Mouse (Mus musculus): ENCODE measurements around the gene Lrrc71. TPM values are rescaled to one million over a fixed set of nuclear protein-coding genes. Genes with fewer than 3 reads are reported as not detected.

The Lrrc71 gene
- polyA plus RNA-seq, 1 experiment from 2014 or later, result 0.31 TPM

DNA sequence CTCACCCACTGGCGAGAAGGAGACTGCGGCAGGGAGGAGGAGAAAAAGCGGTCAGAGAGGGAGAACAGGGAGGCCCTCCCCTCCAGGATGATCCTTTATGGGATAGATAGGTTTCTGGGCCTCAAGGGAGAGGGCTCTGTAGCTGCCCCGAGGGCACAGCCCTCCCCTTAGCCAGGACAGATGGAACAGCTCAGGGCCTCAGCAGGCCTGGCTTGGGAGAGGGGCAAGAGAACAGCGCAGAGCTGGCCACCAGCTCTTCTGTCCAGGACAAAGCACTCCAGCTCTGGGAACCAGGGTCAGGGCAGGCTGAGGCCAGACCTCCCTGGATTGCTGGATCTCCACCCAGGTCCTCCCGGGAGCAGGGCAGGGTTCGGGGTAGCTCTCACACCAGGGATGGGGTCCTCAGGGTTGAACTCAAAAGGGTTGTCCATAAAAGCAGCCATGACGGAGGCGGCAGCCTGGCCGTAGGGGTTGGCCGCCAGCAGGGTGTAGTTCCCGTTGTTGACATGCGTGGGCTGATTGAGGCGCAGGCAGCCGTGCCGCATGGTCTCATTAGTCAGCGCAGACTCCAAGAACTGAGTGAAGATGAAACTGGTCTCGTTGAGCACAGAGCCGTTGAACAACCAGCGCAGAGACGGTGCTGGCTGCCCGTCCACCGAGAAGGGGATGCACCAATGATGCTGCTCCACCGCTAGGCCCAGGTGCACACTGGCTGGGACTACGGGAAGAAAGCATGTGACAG lies 35.0 kb upstream of the Lrrc71 start:
- no peaks in the 10 kb centered on the region for H3K27me3 ChIP-seq (ENCODE audit: control insufficient read depth, insufficient read depth, low read length)
- no peak overlapping the region for H3K9ac ChIP-seq (ENCODE audit: low read length)
- H3K27ac ChIP-seq (ENCODE audit: low read depth, low read length), result no peak overlapping the region
- H3K4me3 ChIP-seq (ENCODE audit: low read depth, low read length), result no peak overlapping the region
- peaks cover 6% of the 10 kb centered on the region; the same call in 1 of the 2 replicates for H3K4me1 ChIP-seq (ENCODE audit: control insufficient read depth, insufficient read depth, low read length)
- 82% methylated on average over 24 of the region's 25 CpGs for WGBS
- DNase-seq (ENCODE audit: low spot score) (no peak), ATAC-seq (ENCODE audit: insufficient read depth, low FRiP score, low TSS enrichment) (no peak)
- no peak overlapping the region for H3K4me2 ChIP-seq (ENCODE audit: low read depth)
- no peaks in the 10 kb centered on the region for H3K36me3 ChIP-seq (ENCODE audit: control insufficient read depth, insufficient read depth, low read length)
- no peaks in the 10 kb centered on the region for H3K9me3 ChIP-seq (ENCODE audit: control insufficient read depth, low read length)

DNA sequence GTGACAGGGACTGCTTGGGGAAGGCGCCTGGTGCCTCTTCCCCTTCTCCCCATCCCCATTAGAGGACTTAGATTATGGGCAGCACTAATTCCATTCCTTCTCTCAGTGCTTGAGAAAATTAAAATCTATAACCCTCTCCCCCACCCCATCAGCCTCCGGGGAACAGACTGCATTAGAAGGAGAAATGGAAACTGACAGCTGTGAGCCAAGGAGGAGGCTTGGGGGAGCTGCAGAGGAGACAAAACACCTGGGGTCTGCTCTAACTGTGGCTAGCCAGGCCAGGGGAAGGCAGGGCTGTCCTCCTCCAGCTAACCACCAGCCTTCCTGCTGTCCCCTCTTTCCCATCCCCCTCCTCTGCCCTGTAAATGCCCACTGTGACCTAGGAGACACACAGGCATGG lies 30.7 kb upstream of the Lrrc71 start:
- no peaks in the 10 kb centered on the region for H3K9me3 ChIP-seq (ENCODE audit: control insufficient read depth, low read length)
- H3K4me2 ChIP-seq (ENCODE audit: low read depth), result no peak overlapping the region
- no peaks in the 10 kb centered on the region for H3K36me3 ChIP-seq (ENCODE audit: control insufficient read depth, insufficient read depth, low read length)
- H3K27ac ChIP-seq (ENCODE audit: low read depth, low read length), result no peak overlapping the region
- DNase-seq (ENCODE audit: low spot score), result no peak
- 0 out of 2 replicates have a peak, but pooled peaks cover 2% of the 10 kb centered on the region for H3K27me3 ChIP-seq (ENCODE audit: control insufficient read depth, insufficient read depth, low read length)
- ATAC-seq (ENCODE audit: insufficient read depth, low FRiP score, low TSS enrichment), result no peak
- no peak overlapping the region for H3K9ac ChIP-seq (ENCODE audit: low read length)
- no peak overlapping the region for H3K4me3 ChIP-seq (ENCODE audit: low read depth, low read length)
- H3K4me1 ChIP-seq (ENCODE audit: control insufficient read depth, insufficient read depth, low read length), result peaks cover 13% of the 10 kb centered on the region
- 38% methylated on average over 2 of the region's 2 CpGs for WGBS

DNA sequence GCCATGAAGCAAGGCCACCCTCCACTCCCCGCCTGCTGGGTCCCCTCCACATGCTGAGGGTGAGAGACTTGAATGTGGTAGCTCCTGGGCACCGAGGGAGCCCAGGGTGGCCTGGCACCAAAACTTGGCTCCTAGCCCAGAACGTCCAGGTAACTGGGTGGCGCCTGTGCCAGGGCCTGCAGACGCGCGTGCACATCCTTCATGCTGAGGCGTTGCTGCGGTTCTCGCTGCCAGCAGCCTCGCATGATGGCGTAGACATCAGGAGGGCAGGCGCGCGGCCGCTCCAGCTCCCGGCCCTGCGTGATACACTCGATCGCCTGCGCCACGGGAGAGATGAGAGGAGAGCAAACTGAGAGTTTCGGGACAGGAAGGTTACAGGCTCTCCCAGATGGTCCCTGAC lies 29.9 kb upstream of the Lrrc71 start:
- Histone ChIP-seq H3K36me3 (ENCODE audit: control insufficient read depth, insufficient read depth, low read length) (no peaks in the 10 kb centered on the region), H3K27me3 (ENCODE audit: control insufficient read depth, insufficient read depth, low read length) (0 out of 2 replicates have a peak, but pooled peaks cover 2% of the 10 kb centered on the region), H3K4me2 (ENCODE audit: low read depth) (no peak overlapping the region), H3K27ac (ENCODE audit: low read depth, low read length) (no peak overlapping the region), H3K9me3 (ENCODE audit: control insufficient read depth, low read length) (no peaks in the 10 kb centered on the region), H3K9ac (ENCODE audit: low read length) (no peak overlapping the region), H3K4me1 (ENCODE audit: control insufficient read depth, insufficient read depth, low read length) (peaks cover 13% of the 10 kb centered on the region), H3K4me3 (ENCODE audit: low read depth, low read length) (no peak overlapping the region)
- ATAC-seq (ENCODE audit: insufficient read depth, low FRiP score, low TSS enrichment), result no peak
- 68% methylated on average over 23 of the region's 23 CpGs for WGBS
- DNase-seq (ENCODE audit: low spot score), result no peak

DNA sequence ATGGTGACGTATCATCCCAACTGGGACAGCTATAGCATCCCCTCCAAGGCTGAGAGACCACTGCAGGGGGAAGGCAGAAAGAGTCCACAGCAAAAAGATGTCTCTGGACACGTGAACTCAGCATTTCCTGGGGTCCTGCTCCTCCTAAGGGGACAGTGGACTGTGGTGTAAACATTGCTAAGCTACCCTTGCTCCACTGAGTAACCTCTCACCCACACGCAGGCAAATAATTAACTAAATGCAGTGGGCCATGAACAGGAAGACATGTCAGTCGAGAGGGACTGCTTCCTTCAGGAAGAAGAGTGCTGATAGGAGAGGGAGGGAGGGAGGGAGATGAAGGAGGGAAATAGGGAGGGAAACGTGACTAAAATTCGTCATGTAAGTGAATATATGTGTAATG lies 22.7 kb upstream of the Lrrc71 start:
- 46% methylated on average over 6 of the region's 6 CpGs for WGBS
- Histone ChIP-seq H3K4me3 (ENCODE audit: low read depth, low read length) (no peak overlapping the region), H3K36me3 (ENCODE audit: control insufficient read depth, insufficient read depth, low read length) (no peaks in the 10 kb centered on the region), H3K27ac (ENCODE audit: low read depth, low read length) (no peak overlapping the region), H3K9ac (ENCODE audit: low read length) (no peak overlapping the region), H3K27me3 (ENCODE audit: control insufficient read depth, insufficient read depth, low read length) (no peaks in the 10 kb centered on the region; the same call in none of the 2 replicates), H3K9me3 (ENCODE audit: control insufficient read depth, low read length) (no peaks in the 10 kb centered on the region), H3K4me2 (ENCODE audit: low read depth) (no peak overlapping the region), H3K4me1 (ENCODE audit: control insufficient read depth, insufficient read depth, low read length) (peaks cover 6% of the 10 kb centered on the region; the same call in 1 of the 2 replicates)
- no peak for DNase-seq (ENCODE audit: low spot score)
- ATAC-seq (ENCODE audit: insufficient read depth, low FRiP score, low TSS enrichment), result no peak

DNA sequence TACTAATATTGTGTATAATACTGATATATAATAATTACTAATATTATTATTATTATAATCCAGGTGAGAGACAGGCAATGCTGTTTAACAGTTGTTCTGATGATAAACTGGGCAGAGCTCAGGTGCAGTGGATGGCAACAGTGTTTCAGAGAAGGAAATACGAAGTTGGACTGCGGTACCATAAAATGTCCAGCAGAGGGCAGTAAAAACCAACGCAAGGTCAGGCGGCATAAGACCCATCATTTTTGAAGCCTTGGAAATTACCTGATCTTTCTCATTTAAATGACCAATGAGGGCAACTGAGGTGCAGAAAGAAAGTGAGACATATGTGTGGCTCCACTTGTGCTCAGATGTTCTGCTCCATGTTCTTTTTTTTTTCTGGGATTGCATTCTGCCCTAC lies 21.9 kb upstream of the Lrrc71 start:
- H3K4me1 ChIP-seq (ENCODE audit: control insufficient read depth, insufficient read depth, low read length), result peaks cover under 1% of the 10 kb centered on the region; the same call in 1 of the 2 replicates
- H3K9ac ChIP-seq (ENCODE audit: low read length), result no peak overlapping the region
- H3K36me3 ChIP-seq (ENCODE audit: control insufficient read depth, insufficient read depth, low read length), result no peaks in the 10 kb centered on the region
- ATAC-seq (ENCODE audit: insufficient read depth, low FRiP score, low TSS enrichment) (no peak), DNase-seq (ENCODE audit: low spot score) (peak; percentile 59)
- 2% methylated on average over 4 of the region's 4 CpGs for WGBS
- H3K27me3 ChIP-seq (ENCODE audit: control insufficient read depth, insufficient read depth, low read length), result no peaks in the 10 kb centered on the region; the same call in none of the 2 replicates
- H3K27ac ChIP-seq (ENCODE audit: low read depth, low read length), result no peak overlapping the region
- H3K4me2 ChIP-seq (ENCODE audit: low read depth), result no peak overlapping the region
- no peaks in the 10 kb centered on the region for H3K9me3 ChIP-seq (ENCODE audit: control insufficient read depth, low read length)
- H3K4me3 ChIP-seq (ENCODE audit: low read depth, low read length), result no peak overlapping the region

DNA sequence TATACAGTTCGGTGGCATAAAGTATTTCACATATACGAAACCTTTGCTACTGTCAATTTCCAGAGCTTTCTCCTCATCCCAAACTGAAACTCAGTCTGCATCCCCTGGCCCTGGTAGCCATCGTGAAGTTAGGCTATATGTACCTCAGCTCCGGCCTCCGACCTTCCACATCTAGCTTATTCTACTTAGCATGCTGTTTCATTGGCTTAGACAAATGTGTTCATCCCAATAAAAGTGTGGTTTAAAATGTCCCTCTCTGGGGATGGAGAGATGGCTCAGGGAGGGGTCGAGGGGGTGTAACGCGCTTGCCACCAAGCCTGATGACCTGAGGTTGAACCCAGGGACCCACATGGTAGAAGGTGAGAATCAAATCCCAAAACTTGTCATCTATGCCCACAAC lies 21.1 kb upstream of the Lrrc71 start:
- H3K27ac ChIP-seq (ENCODE audit: low read depth, low read length), result no peak overlapping the region
- H3K9ac ChIP-seq (ENCODE audit: low read length), result no peak overlapping the region
- H3K4me2 ChIP-seq (ENCODE audit: low read depth), result no peak overlapping the region
- H3K36me3 ChIP-seq (ENCODE audit: control insufficient read depth, insufficient read depth, low read length), result no peaks in the 10 kb centered on the region
- H3K9me3 ChIP-seq (ENCODE audit: control insufficient read depth, low read length), result no peaks in the 10 kb centered on the region
- H3K4me1 ChIP-seq (ENCODE audit: control insufficient read depth, insufficient read depth, low read length), result no peaks in the 10 kb centered on the region; the same call in 1 of the 2 replicates
- 83% methylated on average over 8 of the region's 8 CpGs for WGBS
- H3K27me3 ChIP-seq (ENCODE audit: control insufficient read depth, insufficient read depth, low read length), result no peaks in the 10 kb centered on the region; the same call in none of the 2 replicates
- no peak overlapping the region for H3K4me3 ChIP-seq (ENCODE audit: low read depth, low read length)
- ATAC-seq (ENCODE audit: insufficient read depth, low FRiP score, low TSS enrichment), result no peak
- no peak for DNase-seq (ENCODE audit: low spot score)

DNA sequence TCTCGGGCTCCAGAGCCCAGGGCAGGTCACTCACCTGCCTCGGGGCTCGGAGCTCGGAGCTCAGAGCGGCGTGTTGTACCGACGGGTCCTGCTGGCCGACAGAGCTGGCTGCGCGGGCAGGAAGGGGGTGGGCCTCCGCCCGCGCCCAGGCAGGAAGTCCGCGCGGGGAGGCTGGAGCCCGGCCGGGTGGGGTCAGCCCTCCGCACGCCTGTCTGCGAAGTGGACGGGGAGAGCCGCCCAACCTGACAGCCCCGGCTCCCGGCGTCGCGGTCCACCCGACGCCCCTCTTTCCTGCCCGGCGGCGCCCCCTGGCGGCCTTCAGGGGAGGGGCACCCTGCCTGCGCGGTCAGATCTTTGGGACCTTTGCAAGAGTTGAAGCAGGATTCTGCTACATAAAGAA lies 20.4 kb upstream of the Lrrc71 start:
- Histone ChIP-seq H3K27me3 (ENCODE audit: control insufficient read depth, insufficient read depth, low read length) (no peaks in the 10 kb centered on the region; the same call in none of the 2 replicates), H3K27ac (ENCODE audit: low read depth, low read length) (no peak overlapping the region), H3K9me3 (ENCODE audit: control insufficient read depth, low read length) (no peaks in the 10 kb centered on the region), H3K9ac (ENCODE audit: low read length) (peak overlapping the region; percentile 40), H3K4me3 (ENCODE audit: low read depth, low read length) (peak overlapping the region; percentile 27), H3K4me2 (ENCODE audit: low read depth) (peak overlapping the region; percentile 42), H3K4me1 (ENCODE audit: control insufficient read depth, insufficient read depth, low read length) (no peaks in the 10 kb centered on the region; the same call in 1 of the 2 replicates), H3K36me3 (ENCODE audit: control insufficient read depth, insufficient read depth, low read length) (no peaks in the 10 kb centered on the region)
- 5% methylated on average over 26 of the region's 37 CpGs for WGBS
- no peak for ATAC-seq (ENCODE audit: insufficient read depth, low FRiP score, low TSS enrichment)
- DNase-seq (ENCODE audit: low spot score), result peak; percentile 85

DNA sequence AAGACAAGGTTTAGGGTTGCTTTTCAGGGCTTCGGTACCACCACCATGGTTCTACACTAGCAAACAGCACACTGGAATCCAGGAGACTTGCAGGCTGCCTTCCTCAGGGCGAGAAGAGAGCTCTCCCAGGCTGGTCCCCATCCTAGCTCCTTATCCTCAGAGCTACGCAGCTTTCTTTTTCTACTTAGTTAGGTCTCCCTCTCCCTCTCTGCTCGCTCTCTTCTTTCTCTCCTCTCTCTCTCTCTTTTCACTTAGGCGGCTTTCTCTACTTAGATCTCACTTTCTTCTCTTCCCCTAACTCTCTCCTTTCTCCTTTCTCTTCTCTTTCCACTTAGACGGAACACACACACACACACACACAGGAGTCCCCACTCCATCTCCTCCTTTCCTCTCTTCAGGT lies 20.0 kb upstream of the Lrrc71 start:
- H3K27me3 ChIP-seq (ENCODE audit: control insufficient read depth, insufficient read depth, low read length), result no peaks in the 10 kb centered on the region; the same call in none of the 2 replicates
- H3K9ac ChIP-seq (ENCODE audit: low read length), result peak overlapping the region; percentile 40
- no peaks in the 10 kb centered on the region for H3K9me3 ChIP-seq (ENCODE audit: control insufficient read depth, low read length)
- H3K4me2 ChIP-seq (ENCODE audit: low read depth), result peak overlapping the region; percentile 42
- H3K4me1 ChIP-seq (ENCODE audit: control insufficient read depth, insufficient read depth, low read length), result peaks cover under 1% of the 10 kb centered on the region
- no peak for ATAC-seq (ENCODE audit: insufficient read depth, low FRiP score, low TSS enrichment)
- no peak for DNase-seq (ENCODE audit: low spot score)
- H3K27ac ChIP-seq (ENCODE audit: low read depth, low read length), result no peak overlapping the region
- 58% methylated on average over 6 of the region's 6 CpGs for WGBS
- H3K4me3 ChIP-seq (ENCODE audit: low read depth, low read length), result peak overlapping the region; percentile 27
- no peaks in the 10 kb centered on the region for H3K36me3 ChIP-seq (ENCODE audit: control insufficient read depth, insufficient read depth, low read length)

DNA sequence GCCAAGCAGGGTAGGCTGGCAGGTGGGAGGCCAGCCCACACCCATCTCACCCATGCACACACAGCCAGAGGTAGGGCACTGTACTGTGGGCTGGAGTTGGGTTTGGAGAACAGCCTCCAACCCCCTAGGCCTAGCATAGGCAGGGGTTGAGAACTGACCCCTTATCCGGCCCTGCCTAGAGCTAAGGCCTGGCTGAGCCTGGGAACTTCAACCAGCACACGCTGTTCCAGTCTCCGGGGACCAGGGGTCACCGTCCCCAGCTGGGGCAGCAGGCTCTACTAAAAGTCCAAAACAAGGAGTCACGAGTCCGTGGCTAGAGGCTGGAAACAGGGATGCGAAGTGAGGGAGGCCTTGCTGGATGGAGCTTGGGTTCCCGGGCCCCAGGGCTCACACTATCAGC lies 19.3 kb upstream of the Lrrc71 start:
- 63% methylated on average over 8 of the region's 8 CpGs for WGBS
- H3K36me3 ChIP-seq (ENCODE audit: control insufficient read depth, insufficient read depth, low read length), result no peaks in the 10 kb centered on the region
- no peak overlapping the region for H3K27ac ChIP-seq (ENCODE audit: low read depth, low read length)
- DNase-seq (ENCODE audit: low spot score) (no peak), ATAC-seq (ENCODE audit: insufficient read depth, low FRiP score, low TSS enrichment) (no peak)
- no peaks in the 10 kb centered on the region; the same call in none of the 2 replicates for H3K27me3 ChIP-seq (ENCODE audit: control insufficient read depth, insufficient read depth, low read length)
- peaks cover 5% of the 10 kb centered on the region for H3K4me1 ChIP-seq (ENCODE audit: control insufficient read depth, insufficient read depth, low read length)
- no peaks in the 10 kb centered on the region for H3K9me3 ChIP-seq (ENCODE audit: control insufficient read depth, low read length)
- H3K4me3 ChIP-seq (ENCODE audit: low read depth, low read length), result peak overlapping the region; percentile 27; the same call in 1 of the 2 replicates
- H3K4me2 ChIP-seq (ENCODE audit: low read depth), result peak overlapping the region; percentile 26; the same call in 1 of the 2 replicates
- no peak overlapping the region for H3K9ac ChIP-seq (ENCODE audit: low read length)

Measured in neural tube, embryonic 11.5 days (tissue).